Mouse (Mus musculus): ENCODE results near the gene Chchd1. TPM values are rescaled to one million over a fixed set of nuclear protein-coding genes. Genes with fewer than 3 reads are reported as not detected.
A peak's percentile ranks its signal among the peaks of the same experiment; 100 is the strongest.

The Chchd1 gene
- total and polyA plus RNA-seq, 3 experiments, result 66.8 to 126 (median 98.8) TPM

DNA sequence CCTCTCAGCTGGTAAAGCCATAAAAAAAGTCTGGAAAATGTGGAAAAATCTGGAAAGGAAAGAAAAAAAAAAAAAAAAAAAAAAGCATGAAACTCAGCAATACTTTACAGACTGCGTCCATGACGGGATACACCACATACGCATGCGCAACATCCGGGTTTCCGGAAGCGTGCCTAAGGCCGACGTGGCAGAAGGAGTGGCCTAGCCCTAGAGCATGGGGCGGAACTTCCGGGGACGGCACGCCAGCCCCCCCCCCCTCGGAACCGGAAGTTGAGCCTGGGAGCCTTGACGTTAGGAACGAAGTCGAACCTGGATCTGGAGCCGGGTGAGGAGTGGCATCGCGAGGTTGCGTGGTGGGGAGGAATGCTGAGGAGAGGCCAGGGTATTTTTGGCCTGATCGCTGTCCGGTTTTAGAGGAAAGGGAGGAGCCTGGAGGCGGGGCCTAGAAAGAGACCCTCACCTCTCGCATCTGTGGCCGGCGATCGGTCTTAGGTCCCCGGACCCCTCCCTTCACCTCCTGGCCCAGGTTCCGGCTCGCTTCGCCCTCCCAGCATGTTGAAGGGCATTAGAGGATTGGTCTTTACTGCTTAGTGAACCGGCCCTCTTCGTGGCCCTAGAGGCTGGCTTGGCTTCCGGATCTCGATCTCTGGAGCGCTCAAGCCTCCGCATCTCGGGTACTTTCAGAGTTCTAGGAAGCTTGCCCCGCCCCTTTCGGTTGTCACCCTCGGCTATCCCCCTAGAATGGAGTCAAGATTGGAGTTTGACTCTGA lies 28.6 kb upstream of the Chchd1 start, which contains the start of gene Sec24c:
Gene Sec24c, plus strand, starts transcription at position 245 of the 770 bp plus-strand sequence.
- Histone ChIP-seq H3K4me3 (peak within 1 kb of the TSS; percentile 95), H3K4me1 (ENCODE audit: control insufficient read depth, insufficient read depth, low read length) (peaks cover 8% of the 10 kb centered on the region), H3K79me2 (replicated peaks; ENCODE audit: control insufficient read depth, insufficient read depth, low read length) (peaks cover 5% of the 10 kb centered on the region), H3K27me3 (ENCODE audit: control insufficient read depth, insufficient read depth, low read length) (no peaks in the 10 kb centered on the region), H3K36me3 (ENCODE audit: control insufficient read depth, insufficient read depth, low read length) (peaks cover 19% of the 10 kb centered on the region), H3K27ac (peak within 1 kb of the TSS; percentile 96), H3K9ac (ENCODE audit: low read depth, low read length) (peak within 1 kb of the TSS; percentile 76)
- DNase-seq, result peak; percentile 96 to 99
- intact Hi-C loops (cut with DNase I), result loop anchor here (2.0 kb wide), 2 partner anchors 21 to 29 kb away; partner anchors contain the start of genes Chchd1 and Fut11
- TF ChIP-seq CTCF (IDR thresholded peaks at IDR 0.05), result no peak
- TF ChIP-seq POLR2A (IDR thresholded peaks at IDR 0.05; ENCODE audit: insufficient read depth, low read depth, low read length), result peak; percentile 92
- TF ChIP-seq EP300 (IDR thresholded peaks at IDR 0.05; ENCODE audit: insufficient read depth, low read depth, low read length), result peak; percentile 66; the same call in 1 of the 2 replicates
- WGBS, result under 1% methylated on average over 43 of the region's 43 CpGs

DNA sequence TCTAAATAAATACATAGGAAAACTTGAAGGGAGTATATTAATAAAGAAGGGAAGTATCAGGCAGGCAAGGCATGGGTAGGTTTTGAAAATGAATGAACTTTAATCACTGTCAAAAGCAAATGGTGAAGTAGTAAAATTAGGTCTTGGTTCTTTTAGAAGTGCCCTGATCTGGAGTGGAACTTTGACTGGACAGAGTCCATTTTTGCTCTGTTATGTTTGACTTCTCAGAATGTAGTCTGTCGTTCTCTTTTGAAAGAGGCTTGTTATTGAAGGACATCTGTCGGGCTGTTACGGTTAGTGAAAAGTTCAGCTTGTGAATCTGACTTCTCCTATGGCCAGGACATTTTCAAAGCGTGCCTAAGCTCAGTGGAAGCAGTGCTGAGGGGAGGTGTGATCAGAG lies 24.9 kb upstream of the Chchd1 start:
- WGBS, result 79% methylated on average over 4 of the region's 4 CpGs
- Histone ChIP-seq H3K27ac (no peak overlapping the region), H3K4me1 (ENCODE audit: control insufficient read depth, insufficient read depth, low read length) (peaks cover 11% of the 10 kb centered on the region), H3K4me3 (no peak overlapping the region), H3K79me2 (replicated peaks; ENCODE audit: control insufficient read depth, insufficient read depth, low read length) (peaks cover 7% of the 10 kb centered on the region), H3K27me3 (ENCODE audit: control insufficient read depth, insufficient read depth, low read length) (no peaks in the 10 kb centered on the region), H3K9ac (ENCODE audit: low read depth, low read length) (no peak overlapping the region), H3K36me3 (ENCODE audit: control insufficient read depth, insufficient read depth, low read length) (peaks cover 31% of the 10 kb centered on the region)
- no peak for TF ChIP-seq CTCF (IDR thresholded peaks at IDR 0.05)
- TF ChIP-seq EP300 (IDR thresholded peaks at IDR 0.05; ENCODE audit: insufficient read depth, low read depth, low read length), result no peak
- TF ChIP-seq POLR2A (IDR thresholded peaks at IDR 0.05; ENCODE audit: insufficient read depth, low read depth, low read length), result no peak
- intact Hi-C loops (cut with DNase I), result no loop called here
- no peak for DNase-seq

- H3K4me3 ChIP-seq, result no peak overlapping the region
- peaks cover 4% of the 10 kb centered on the region; the same call in 1 of the 2 replicates for H3K4me1 ChIP-seq (ENCODE audit: control insufficient read depth, insufficient read depth, low read length)
- H3K9ac ChIP-seq (ENCODE audit: low read depth, low read length), result no peak overlapping the region
- WGBS, result 83% methylated on average over 2 of the region's 2 CpGs
- intact Hi-C loops (cut with DNase I), result no loop called here
- no peak for TF ChIP-seq POLR2A (IDR thresholded peaks at IDR 0.05; ENCODE audit: insufficient read depth, low read depth, low read length)
- no peak for TF ChIP-seq CTCF (IDR thresholded peaks at IDR 0.05)
- TF ChIP-seq EP300 (IDR thresholded peaks at IDR 0.05; ENCODE audit: insufficient read depth, low read depth, low read length), result no peak
- H3K27me3 ChIP-seq (ENCODE audit: control insufficient read depth, insufficient read depth, low read length), result no peaks in the 10 kb centered on the region
- H3K36me3 ChIP-seq (ENCODE audit: control insufficient read depth, insufficient read depth, low read length), result peaks cover 15% of the 10 kb centered on the region
- no peak overlapping the region; the same call in 1 of the 2 replicates for H3K27ac ChIP-seq
- H3K79me2 ChIP-seq (replicated peaks; ENCODE audit: control insufficient read depth, insufficient read depth, low read length), result 0 out of 2 replicates have a peak, but pooled peaks cover 2% of the 10 kb centered on the region
- DNase-seq, result no peak
These were observed 21.1 kb upstream of the Chchd1 start for GRCm38 (mm10) chr14:20681742-20682141.

- Histone ChIP-seq H3K4me1 (ENCODE audit: control insufficient read depth, insufficient read depth, low read length) (peaks cover 4% of the 10 kb centered on the region; the same call in 1 of the 2 replicates), H3K27me3 (ENCODE audit: control insufficient read depth, insufficient read depth, low read length) (no peaks in the 10 kb centered on the region), H3K36me3 (ENCODE audit: control insufficient read depth, insufficient read depth, low read length) (peaks cover 12% of the 10 kb centered on the region), H3K4me3 (no peak overlapping the region), H3K79me2 (replicated peaks; ENCODE audit: control insufficient read depth, insufficient read depth, low read length) (0 out of 2 replicates have a peak, but pooled peaks cover 2% of the 10 kb centered on the region), H3K9ac (ENCODE audit: low read depth, low read length) (no peak overlapping the region), H3K27ac (peak overlapping the region; percentile 36; the same call in 1 of the 2 replicates)
- 12% methylated on average over 3 of the region's 3 CpGs for WGBS
- intact Hi-C loops (cut with DNase I), result no loop called here
- no peak for TF ChIP-seq CTCF (IDR thresholded peaks at IDR 0.05)
- no peak for TF ChIP-seq EP300 (IDR thresholded peaks at IDR 0.05; ENCODE audit: insufficient read depth, low read depth, low read length)
- TF ChIP-seq POLR2A (IDR thresholded peaks at IDR 0.05; ENCODE audit: insufficient read depth, low read depth, low read length), result no peak
- DNase-seq, result peak in 1 of 2 experiments; percentile 59
These were observed 20.3 kb upstream of the Chchd1 start for GRCm38 (mm10) chr14:20682498-20682897.

GRCm38 (mm10) chr14:20686576-20686975 lies 16.2 kb upstream of the Chchd1 start:
- no peaks in the 10 kb centered on the region for H3K79me2 ChIP-seq (replicated peaks; ENCODE audit: control insufficient read depth, insufficient read depth, low read length)
- TF ChIP-seq EP300 (IDR thresholded peaks at IDR 0.05; ENCODE audit: insufficient read depth, low read depth, low read length) (no peak), CTCF (IDR thresholded peaks at IDR 0.05) (no peak), POLR2A (IDR thresholded peaks at IDR 0.05; ENCODE audit: insufficient read depth, low read depth, low read length) (no peak)
- H3K36me3 ChIP-seq (ENCODE audit: control insufficient read depth, insufficient read depth, low read length), result peaks cover 7% of the 10 kb centered on the region
- H3K4me1 ChIP-seq (ENCODE audit: control insufficient read depth, insufficient read depth, low read length), result peaks cover 4% of the 10 kb centered on the region; the same call in 1 of the 2 replicates
- intact Hi-C loops (cut with DNase I), result no loop called here
- DNase-seq, result no peak
- H3K27ac ChIP-seq, result no peak overlapping the region
- 93% methylated on average over 3 of the region's 3 CpGs for WGBS
- H3K27me3 ChIP-seq (ENCODE audit: control insufficient read depth, insufficient read depth, low read length), result no peaks in the 10 kb centered on the region
- no peak overlapping the region for H3K9ac ChIP-seq (ENCODE audit: low read depth, low read length)
- no peak overlapping the region for H3K4me3 ChIP-seq

GRCm38 (mm10) chr14:20689009-20689408 lies 13.8 kb upstream of the Chchd1 start:
- TF ChIP-seq POLR2A (IDR thresholded peaks at IDR 0.05; ENCODE audit: insufficient read depth, low read depth, low read length), result no peak
- TF ChIP-seq CTCF (IDR thresholded peaks at IDR 0.05), result no peak
- no peak for TF ChIP-seq EP300 (IDR thresholded peaks at IDR 0.05; ENCODE audit: insufficient read depth, low read depth, low read length)
- H3K4me1 ChIP-seq (ENCODE audit: control insufficient read depth, insufficient read depth, low read length), result no peaks in the 10 kb centered on the region
- no peaks in the 10 kb centered on the region for H3K79me2 ChIP-seq (replicated peaks; ENCODE audit: control insufficient read depth, insufficient read depth, low read length)
- peaks cover 2% of the 10 kb centered on the region; the same call in 1 of the 2 replicates for H3K36me3 ChIP-seq (ENCODE audit: control insufficient read depth, insufficient read depth, low read length)
- H3K9ac ChIP-seq (ENCODE audit: low read depth, low read length), result no peak overlapping the region
- WGBS, result 84% methylated on average over 2 of the region's 2 CpGs
- H3K27me3 ChIP-seq (ENCODE audit: control insufficient read depth, insufficient read depth, low read length), result no peaks in the 10 kb centered on the region
- no peak for DNase-seq
- no peak overlapping the region for H3K4me3 ChIP-seq
- no peak overlapping the region for H3K27ac ChIP-seq
- intact Hi-C loops (cut with DNase I), result no loop called here

Measured in heart, adult 2 months (tissue).